Mouse (Mus musculus) c-Kit-positive CD71-positive TER-119-negative erythroid progenitor cells, embryonic 14.5 days (primary cell): ENCODE data around the gene Gcnt7.

Source experiments
- DNase-seq: peaks from one replicate; pipeline ENCODE4 v3.0.0-alpha.2; 2013; ENCODE audit warnings: low read depth

Gcnt7 gene

DNA sequence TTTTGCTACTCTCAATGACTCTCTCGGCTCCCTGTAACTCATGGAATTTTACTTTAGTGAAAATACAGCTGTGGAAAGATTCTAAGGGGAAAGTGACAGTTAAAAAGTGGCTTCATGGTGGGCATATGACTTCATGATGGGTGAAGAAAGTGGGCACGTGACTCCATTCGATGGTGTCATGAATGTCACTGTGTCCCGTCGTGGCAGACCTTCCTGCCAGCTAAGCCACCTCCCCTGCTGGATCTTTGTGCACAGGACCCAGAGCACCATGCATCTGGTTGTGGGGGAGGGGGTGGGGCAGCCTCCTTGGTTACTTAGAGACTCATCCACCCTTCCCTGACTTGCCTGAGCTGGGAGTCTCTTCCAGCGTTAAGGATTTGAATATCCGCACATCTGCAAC lies 54.2 kb downstream of the Gcnt7 start:
- DNase-seq, result no peak

DNA sequence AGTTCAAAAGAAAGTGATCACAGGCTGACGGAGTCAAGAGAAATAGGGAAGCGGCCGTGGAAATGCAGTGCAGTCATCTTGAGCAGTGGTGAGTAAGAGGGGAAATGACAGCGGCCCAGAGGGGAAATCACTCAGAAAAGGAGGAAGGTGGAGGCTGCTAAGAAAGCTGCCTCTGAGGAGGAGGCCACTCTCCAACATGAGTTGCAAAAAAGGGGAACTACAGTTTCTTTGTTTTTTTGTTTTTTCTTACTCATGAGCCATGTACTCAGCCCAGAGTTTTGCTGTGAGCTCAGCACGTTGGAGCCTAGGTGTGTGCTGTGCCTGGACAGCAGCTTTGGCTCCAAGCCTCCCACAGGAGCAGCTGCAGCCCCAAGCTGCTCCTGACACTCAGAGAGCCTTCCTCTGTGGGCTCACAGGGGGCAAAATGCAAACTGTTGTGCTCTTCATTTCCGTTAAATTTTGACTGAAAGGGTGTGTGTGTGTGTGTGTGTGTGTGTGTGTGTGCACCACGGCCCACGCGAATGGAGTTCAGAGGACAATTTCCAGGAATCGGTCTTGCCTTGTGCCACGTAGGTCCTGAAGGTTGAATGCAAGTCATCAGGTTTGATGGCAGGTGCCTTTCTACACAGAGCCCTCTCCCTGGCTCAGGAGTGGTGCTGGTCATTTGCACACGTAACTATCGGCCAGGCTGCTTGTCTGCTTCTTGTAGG lies 57.1 kb downstream of the Gcnt7 start:
- DNase-seq, result no peak
